Mouse (Mus musculus) urinary bladder, adult 2 months (tissue): Measurements from ENCODE around the gene Hnrnpul1. TPM values are rescaled to one million over a fixed set of nuclear protein-coding genes. Genes with fewer than 3 reads are reported as not detected.
"Not testable (repeated sequence)": the region's sequence is repeated elsewhere in the genome, so short reads cannot be mapped to it uniquely, and the experiment has no call there.

Experiments
- DNase-seq: peaks from one replicate; pipeline ENCODE4 v3.0.0; 2022; ENCODE audit warnings: low spot score
- polyA plus RNA-seq: library from polyadenylated mRNA; depleted of rRNA; stranded (reverse); fragments of >200 nt; gene quantifications from 2 replicates; pipeline ENCODE4 v1.2.3, GENCODE M21; 2012

Hnrnpul1 gene
- polyA plus RNA-seq, 1 experiment: 18.9 TPM

GRCm38 (mm10) chr7:25780753-25781152 is 26.2 kb upstream of the Hnrnpul1 start:
- no peak for DNase-seq

GRCm38 (mm10) chr7:25780021-25780420 is 25.5 kb upstream of the Hnrnpul1 start:
- DNase-seq: no peak

- DNase-seq: no peak
Measured at GRCm38 (mm10) chr7:25768229-25768628, 13.7 kb upstream of the Hnrnpul1 start.

- DNase-seq: no peak
Measured at GRCm38 (mm10) chr7:25766108-25766507, 11.6 kb upstream of the Hnrnpul1 start.

- DNase-seq: no peak
Measured at GRCm38 (mm10) chr7:25764221-25764620, 9.7 kb upstream of the Hnrnpul1 start.

GRCm38 (mm10) chr7:25763678-25764077 is 9.1 kb upstream of the Hnrnpul1 start:
- DNase-seq: no peak

GRCm38 (mm10) chr7:25761354-25761753 is 6.8 kb upstream of the Hnrnpul1 start:
- no peak for DNase-seq

GRCm38 (mm10) chr7:25756011-25756410 is 1.5 kb upstream of the Hnrnpul1 start:
- DNase-seq: peak; percentile 71

GRCm38 (mm10) chr7:25755468-25755833 is 894 bp upstream of the Hnrnpul1 start:
- DNase-seq: peak; percentile 34

- no peak for DNase-seq
Measured at GRCm38 (mm10) chr7:25754439-25754737, 169 bp downstream of the Hnrnpul1 start.

- no peak for DNase-seq
Measured at GRCm38 (mm10) chr7:25753643-25754438, 716 bp downstream of the Hnrnpul1 start.

- no peak for DNase-seq
Measured at GRCm38 (mm10) chr7:25753076-25753475, 1.5 kb downstream of the Hnrnpul1 start.

- DNase-seq: no peak
Measured at GRCm38 (mm10) chr7:25746844-25747243, 7.7 kb downstream of the Hnrnpul1 start.

- DNase-seq: no peak
Measured at GRCm38 (mm10) chr7:25738277-25738676, 16.3 kb downstream of the Hnrnpul1 start.

GRCm38 (mm10) chr7:25736920-25737319 is 17.6 kb downstream of the Hnrnpul1 start:
- DNase-seq: no peak

- DNase-seq: no peak
Measured at GRCm38 (mm10) chr7:25734991-25735390, 19.6 kb downstream of the Hnrnpul1 start.

- DNase-seq: no peak
Measured at GRCm38 (mm10) chr7:25731294-25732055, 23.1 kb downstream of the Hnrnpul1 start.

GRCm38 (mm10) chr7:25729862-25730261 is 24.7 kb downstream of the Hnrnpul1 start:
- DNase-seq: no peak

- DNase-seq: no peak
Measured at GRCm38 (mm10) chr7:25729396-25729795, 25.2 kb downstream of the Hnrnpul1 start.

- DNase-seq: no peak
Measured at GRCm38 (mm10) chr7:25727800-25728199, 26.8 kb downstream of the Hnrnpul1 start.

- no peak for DNase-seq
Measured at GRCm38 (mm10) chr7:25725886-25726285, 28.7 kb downstream of the Hnrnpul1 start.

- not testable (repeated sequence) for DNase-seq
Measured at GRCm38 (mm10) chr7:25721776-25722175, 32.8 kb downstream of the Hnrnpul1 start.

- DNase-seq: no peak
Measured at GRCm38 (mm10) chr7:25720760-25721159, 33.8 kb downstream of the Hnrnpul1 start.
